Mouse (Mus musculus) regulatory T cell (primary cell): ENCODE measurements around the gene Slc6a6.

Experiments used
- in situ Hi-C: fragments of 300-600 bp; cut with MboI, MseI; formaldehyde crosslinking; loops from one replicate; pipeline ENCODE4 v1.15.1; 2025; ENCODE audit warnings: high pct_unique_total_duplicates

Gene Slc6a6

GRCm38 (mm10) chr6:91683602-91684473, at the start of gene Slc6a6:
Slc6a6 (plus strand) TSS chr6:91684053.
- in situ Hi-C loops: no loop called here

GRCm38 (mm10) chr6:91634417-91634816, 49.4 kb upstream of the Slc6a6 start:
- in situ Hi-C loops: no loop called here

GRCm38 (mm10) chr6:91634876-91635275, 49.0 kb upstream of the Slc6a6 start:
- in situ Hi-C loops: no loop called here

GRCm38 (mm10) chr6:91638204-91638995, 45.5 kb upstream of the Slc6a6 start:
- in situ Hi-C loops: no loop called here

- in situ Hi-C loops: no loop called here
Observed at GRCm38 (mm10) chr6:91643011-91643410, 40.8 kb upstream of the Slc6a6 start.

- in situ Hi-C loops: no loop called here
Observed at GRCm38 (mm10) chr6:91643416-91643921, 40.4 kb upstream of the Slc6a6 start.

- in situ Hi-C loops: no loop called here
Observed at GRCm38 (mm10) chr6:91646019-91646418, 37.8 kb upstream of the Slc6a6 start.

- in situ Hi-C loops: no loop called here
Observed at GRCm38 (mm10) chr6:91646822-91647221, 37.0 kb upstream of the Slc6a6 start.

- in situ Hi-C loops: no loop called here
Observed at GRCm38 (mm10) chr6:91647385-91647791, 36.5 kb upstream of the Slc6a6 start.

- in situ Hi-C loops: no loop called here
Observed at GRCm38 (mm10) chr6:91650255-91650654, 33.6 kb upstream of the Slc6a6 start.

GRCm38 (mm10) chr6:91652296-91652695, 31.6 kb upstream of the Slc6a6 start:
- in situ Hi-C loops: no loop called here

GRCm38 (mm10) chr6:91655244-91655643, 28.6 kb upstream of the Slc6a6 start:
- in situ Hi-C loops: no loop called here

- in situ Hi-C loops: no loop called here
Observed at GRCm38 (mm10) chr6:91655874-91656433, 27.9 kb upstream of the Slc6a6 start.

- in situ Hi-C loops: no loop called here
Observed at GRCm38 (mm10) chr6:91658288-91658687, 25.6 kb upstream of the Slc6a6 start.

- in situ Hi-C loops: no loop called here
Observed at GRCm38 (mm10) chr6:91659841-91660509, 23.9 kb upstream of the Slc6a6 start.

- in situ Hi-C loops: no loop called here
Observed at GRCm38 (mm10) chr6:91662301-91662700, 21.6 kb upstream of the Slc6a6 start.

- in situ Hi-C loops: no loop called here
Observed at GRCm38 (mm10) chr6:91663616-91664015, 20.2 kb upstream of the Slc6a6 start.

GRCm38 (mm10) chr6:91665267-91665666, 18.6 kb upstream of the Slc6a6 start:
- in situ Hi-C loops: no loop called here

- in situ Hi-C loops: no loop called here
Observed at GRCm38 (mm10) chr6:91665990-91666700, 17.7 kb upstream of the Slc6a6 start.

- in situ Hi-C loops: no loop called here
Observed at GRCm38 (mm10) chr6:91667141-91667540, 16.7 kb upstream of the Slc6a6 start.

- in situ Hi-C loops: no loop called here
Observed at GRCm38 (mm10) chr6:91668276-91668675, 15.6 kb upstream of the Slc6a6 start.
